Mouse (Mus musculus) liver, adult 2 months (tissue): ENCODE data around the gene Tent4a.

ENCODE experiments used
- CTCF ChIP-seq: fragments of 200-500 bp; IDR thresholded peaks from 2 replicates; pipeline ENCODE4 v1.5.1; 2011; ENCODE audit warnings: low read depth, low read length, control low read depth
- POLR2A ChIP-seq: fragments of 200-500 bp; IDR thresholded peaks from 2 replicates; pipeline ENCODE4 v1.6.1; 2011; ENCODE audit warnings: low read length, control low read depth; ENCODE audit not compliant: insufficient read depth; ENCODE audit errors: extremely low read depth

GRCm38 (mm10) chr13:69506341-69507086, 27.9 kb downstream of the Tent4a start:
- TF ChIP-seq CTCF, result no peak
- TF ChIP-seq POLR2A, result no peak
